Mouse (Mus musculus) lung, embryonic 15.5 days (tissue): Measurements from ENCODE around the gene Plxna1. TPM values are rescaled to one million over a fixed set of nuclear protein-coding genes. Genes with fewer than 3 reads are reported as not detected.

Experiments used
- ATAC-seq: fragments of 200-750 bp; cut with Nextera tagmentation; 2 replicates; pipeline ENCODE4 v1.8.0; 2017; ENCODE audit warnings: moderate number of reproducible peaks, borderline replicate concordance; ENCODE audit not compliant: low FRiP score, low TSS enrichment; ENCODE audit errors: extremely low read depth
- H3K27ac ChIP-seq: fragments of 300-500 bp; sonication (generic); 2 replicates; pipeline ENCODE4 v1.5.1; 2015; ENCODE audit warnings: moderate library complexity, mild to moderate bottlenecking, inconsistent platforms
- H3K27me3 ChIP-seq: fragments of 300-500 bp; sonication (generic); 2 replicates; pipeline ENCODE4 v1.6.1; 2015; ENCODE audit warnings: inconsistent platforms
- H3K36me3 ChIP-seq: fragments of 300-500 bp; sonication (generic); 2 replicates; pipeline ENCODE4 v1.6.1; 2015; ENCODE audit warnings: inconsistent platforms
- H3K4me1 ChIP-seq: fragments of 300-500 bp; sonication (generic); 2 replicates; pipeline ENCODE4 v1.6.1; 2015; ENCODE audit warnings: inconsistent platforms
- H3K4me2 ChIP-seq: fragments of 300-500 bp; sonication (generic); 2 replicates; pipeline ENCODE4 v1.6.1; 2015; ENCODE audit warnings: inconsistent platforms, mild to moderate bottlenecking, moderate library complexity
- H3K4me3 ChIP-seq: fragments of 300-500 bp; sonication (generic); 2 replicates; pipeline ENCODE4 v1.5.1; 2015; ENCODE audit warnings: mild to moderate bottlenecking, inconsistent platforms
- H3K9ac ChIP-seq: fragments of 300-500 bp; sonication (generic); 2 replicates; pipeline ENCODE4 v1.6.1; 2015; ENCODE audit warnings: inconsistent platforms
- H3K9me3 ChIP-seq: fragments of 300-500 bp; sonication (generic); 2 replicates; pipeline ENCODE4 v1.6.1; 2016; ENCODE audit warnings: inconsistent platforms
- WGBS: fragments of 180-500 bp; shearing (Covaris S2); methylation state at CpG from one replicate; pipeline ENCODE4 v1.1.7; 2015; 5-methylcytosine and 5-hydroxymethylcytosine counted together
- polyA plus RNA-seq: library from polyadenylated mRNA; unstranded; fragments of >200 nt; fragmentation: Nextera tagmentation; extraction: Ambion mirVana; gene quantifications from 2 replicates; pipeline ENCODE4 v1.2.1, GENCODE M21; 2015

The Plxna1 gene
- 25.1 and 27.5 TPM in 2 replicates for polyA plus RNA-seq

GRCm38 (mm10) chr6:89362281-89363106 is at the start of gene Plxna1:
Gene Plxna1 (minus strand): TSS chr6:89362620.
- Histone ChIP-seq H3K9ac (peak within 1 kb of the TSS; percentile 99), H3K36me3 (no peaks in the 10 kb centered on the region), H3K27me3 (peaks cover 8% of the 10 kb centered on the region; the same call in 1 of the 2 replicates), H3K4me3 (peak within 1 kb of the TSS; percentile 99), H3K4me2 (peak within 1 kb of the TSS; percentile 97), H3K9me3 (no peaks in the 10 kb centered on the region), H3K4me1 (peaks cover 40% of the 10 kb centered on the region), H3K27ac (peak within 1 kb of the TSS; percentile 74)
- peak; percentile 80 for ATAC-seq
- under 1% methylated on average over 56 of the region's 110 CpGs for WGBS

GRCm38 (mm10) chr6:89409041-89409440 is 46.6 kb upstream of the Plxna1 start:
- 72% methylated on average over 1 of the region's 1 CpGs for whole genome bisulfite sequencing
- Histone ChIP-seq H3K9ac (no peak overlapping the region), H3K4me1 (peaks cover 14% of the 10 kb centered on the region; the same call in 1 of the 2 replicates), H3K36me3 (no peaks in the 10 kb centered on the region), H3K27me3 (no peaks in the 10 kb centered on the region), H3K4me2 (no peak overlapping the region), H3K27ac (no peak overlapping the region), H3K4me3 (no peak overlapping the region), H3K9me3 (no peaks in the 10 kb centered on the region)
- no peak for ATAC-seq

GRCm38 (mm10) chr6:89408259-89408658 is 45.8 kb upstream of the Plxna1 start:
- H3K9me3 ChIP-seq, result no peaks in the 10 kb centered on the region
- H3K27me3 ChIP-seq, result no peaks in the 10 kb centered on the region
- no peak for ATAC-seq
- 60% methylated on average over 5 of the region's 5 CpGs for WGBS
- no peak overlapping the region for H3K4me3 ChIP-seq
- H3K4me1 ChIP-seq, result 0 out of 2 replicates have a peak, but pooled peaks cover 10% of the 10 kb centered on the region
- H3K27ac ChIP-seq, result no peak overlapping the region
- H3K4me2 ChIP-seq, result no peak overlapping the region
- H3K9ac ChIP-seq, result no peak overlapping the region
- no peaks in the 10 kb centered on the region for H3K36me3 ChIP-seq

- ATAC-seq, result no peak
- H3K4me2 ChIP-seq, result no peak overlapping the region
- 0 out of 2 replicates have a peak, but pooled peaks cover 5% of the 10 kb centered on the region for H3K4me1 ChIP-seq
- no peaks in the 10 kb centered on the region for H3K36me3 ChIP-seq
- no peaks in the 10 kb centered on the region for H3K9me3 ChIP-seq
- H3K27me3 ChIP-seq, result no peaks in the 10 kb centered on the region
- no peak overlapping the region for H3K4me3 ChIP-seq
- WGBS, result 78% methylated on average over 3 of the region's 3 CpGs
- H3K9ac ChIP-seq, result no peak overlapping the region
- H3K27ac ChIP-seq, result no peak overlapping the region
Observed at GRCm38 (mm10) chr6:89407247-89407889, 44.9 kb upstream of the Plxna1 start.

- Histone ChIP-seq H3K36me3 (no peaks in the 10 kb centered on the region), H3K27me3 (no peaks in the 10 kb centered on the region), H3K27ac (no peak overlapping the region), H3K9ac (no peak overlapping the region), H3K4me1 (0 out of 2 replicates have a peak, but pooled peaks cover 5% of the 10 kb centered on the region), H3K4me2 (no peak overlapping the region), H3K4me3 (no peak overlapping the region), H3K9me3 (no peaks in the 10 kb centered on the region)
- WGBS, result 83% methylated on average over 2 of the region's 2 CpGs
- ATAC-seq, result no peak
Observed at GRCm38 (mm10) chr6:89404964-89405363, 42.5 kb upstream of the Plxna1 start.

GRCm38 (mm10) chr6:89403257-89404225 is 41.1 kb upstream of the Plxna1 start:
- ATAC-seq, result no peak
- H3K9ac ChIP-seq, result no peak overlapping the region
- no peaks in the 10 kb centered on the region for H3K36me3 ChIP-seq
- WGBS, result 64% methylated on average over 2 of the region's 2 CpGs
- no peaks in the 10 kb centered on the region for H3K27me3 ChIP-seq
- no peak overlapping the region for H3K4me3 ChIP-seq
- H3K4me2 ChIP-seq, result no peak overlapping the region
- H3K4me1 ChIP-seq, result no peaks in the 10 kb centered on the region
- no peak overlapping the region for H3K27ac ChIP-seq
- H3K9me3 ChIP-seq, result no peaks in the 10 kb centered on the region

GRCm38 (mm10) chr6:89402406-89402805 is 40.0 kb upstream of the Plxna1 start:
- Histone ChIP-seq H3K27ac (no peak overlapping the region), H3K36me3 (no peaks in the 10 kb centered on the region), H3K4me2 (no peak overlapping the region), H3K9me3 (no peaks in the 10 kb centered on the region), H3K4me1 (no peaks in the 10 kb centered on the region), H3K9ac (no peak overlapping the region), H3K27me3 (no peaks in the 10 kb centered on the region), H3K4me3 (no peak overlapping the region)
- no peak for ATAC-seq
- 84% methylated on average over 2 of the region's 2 CpGs for WGBS

GRCm38 (mm10) chr6:89399564-89399963 is 37.1 kb upstream of the Plxna1 start:
- no peaks in the 10 kb centered on the region for H3K36me3 ChIP-seq
- WGBS, result 85% methylated on average over 1 of the region's 1 CpGs
- no peak overlapping the region for H3K27ac ChIP-seq
- no peaks in the 10 kb centered on the region for H3K9me3 ChIP-seq
- no peak overlapping the region for H3K9ac ChIP-seq
- no peak overlapping the region for H3K4me2 ChIP-seq
- H3K4me3 ChIP-seq, result no peak overlapping the region
- no peak for ATAC-seq
- H3K27me3 ChIP-seq, result no peaks in the 10 kb centered on the region
- no peaks in the 10 kb centered on the region for H3K4me1 ChIP-seq

- Histone ChIP-seq H3K27ac (no peak overlapping the region), H3K36me3 (no peaks in the 10 kb centered on the region), H3K4me1 (no peaks in the 10 kb centered on the region), H3K4me3 (no peak overlapping the region), H3K9ac (no peak overlapping the region), H3K4me2 (no peak overlapping the region), H3K9me3 (no peaks in the 10 kb centered on the region), H3K27me3 (no peaks in the 10 kb centered on the region)
- WGBS, result 75% methylated on average over 4 of the region's 4 CpGs
- no peak for ATAC-seq
Observed at GRCm38 (mm10) chr6:89397919-89398318, 35.5 kb upstream of the Plxna1 start.

- Histone ChIP-seq H3K27me3 (no peaks in the 10 kb centered on the region), H3K36me3 (no peaks in the 10 kb centered on the region), H3K27ac (no peak overlapping the region), H3K9me3 (no peaks in the 10 kb centered on the region), H3K4me2 (no peak overlapping the region), H3K9ac (no peak overlapping the region), H3K4me3 (no peak overlapping the region), H3K4me1 (no peaks in the 10 kb centered on the region)
- WGBS, result 67% methylated on average over 2 of the region's 2 CpGs
- ATAC-seq, result no peak
Observed at GRCm38 (mm10) chr6:89393820-89394219, 31.4 kb upstream of the Plxna1 start.

- Histone ChIP-seq H3K9me3 (no peaks in the 10 kb centered on the region), H3K4me2 (no peak overlapping the region), H3K27ac (no peak overlapping the region), H3K4me1 (no peaks in the 10 kb centered on the region), H3K4me3 (no peak overlapping the region), H3K9ac (no peak overlapping the region), H3K36me3 (no peaks in the 10 kb centered on the region), H3K27me3 (no peaks in the 10 kb centered on the region)
- 82% methylated on average over 2 of the region's 2 CpGs for WGBS
- ATAC-seq, result no peak
Observed at GRCm38 (mm10) chr6:89392213-89392612, 29.8 kb upstream of the Plxna1 start.
